Mouse (Mus musculus): ENCODE results near the gene Tbc1d21.

Tbc1d21 gene

DNA sequence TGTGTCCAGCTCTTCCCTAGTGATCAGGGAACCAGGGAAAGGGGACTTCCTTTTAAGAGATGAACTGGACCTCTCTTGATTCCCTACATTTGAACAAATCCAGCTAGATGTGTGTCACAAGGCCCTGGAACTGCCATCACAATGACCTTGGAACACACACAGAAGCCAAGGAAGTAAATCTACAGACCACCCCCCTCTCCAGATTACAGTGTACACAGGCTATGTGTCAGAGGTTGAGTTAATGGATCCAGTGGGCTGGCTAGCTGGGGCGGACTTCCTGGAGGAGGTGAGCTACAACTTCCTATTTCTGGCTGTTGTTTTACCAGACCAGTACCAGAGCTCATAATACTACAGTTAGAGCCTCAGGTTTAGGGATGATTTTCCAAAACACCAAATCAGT is at the start of gene Tbc1d21:
Tbc1d21 (minus strand) TSS at position 101 of the 400 bp plus-strand sequence.
- no peak for DNase-seq (ENCODE audit: low read depth, low spot score)

DNA sequence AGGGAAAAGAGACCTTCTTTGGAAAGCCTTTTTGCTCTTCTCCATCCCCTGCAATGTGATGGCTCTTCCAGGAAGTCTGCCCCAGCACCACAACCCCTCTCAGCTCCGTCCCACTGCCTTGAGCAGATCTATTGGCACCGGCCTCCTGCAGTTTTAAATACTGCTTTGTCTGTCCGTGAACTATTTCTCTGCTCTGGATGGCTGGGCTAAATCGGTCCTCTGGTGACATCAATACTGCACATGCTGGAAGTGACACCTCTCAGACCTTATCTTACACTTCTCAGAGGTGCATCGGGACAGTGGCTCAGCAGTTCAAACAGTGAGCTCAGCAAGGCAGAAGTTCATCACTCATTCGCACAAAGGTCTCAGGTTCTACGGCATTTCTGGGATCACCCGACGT is 41.3 kb upstream of the Tbc1d21 start:
- no peak for DNase-seq (ENCODE audit: low read depth, low spot score)

DNA sequence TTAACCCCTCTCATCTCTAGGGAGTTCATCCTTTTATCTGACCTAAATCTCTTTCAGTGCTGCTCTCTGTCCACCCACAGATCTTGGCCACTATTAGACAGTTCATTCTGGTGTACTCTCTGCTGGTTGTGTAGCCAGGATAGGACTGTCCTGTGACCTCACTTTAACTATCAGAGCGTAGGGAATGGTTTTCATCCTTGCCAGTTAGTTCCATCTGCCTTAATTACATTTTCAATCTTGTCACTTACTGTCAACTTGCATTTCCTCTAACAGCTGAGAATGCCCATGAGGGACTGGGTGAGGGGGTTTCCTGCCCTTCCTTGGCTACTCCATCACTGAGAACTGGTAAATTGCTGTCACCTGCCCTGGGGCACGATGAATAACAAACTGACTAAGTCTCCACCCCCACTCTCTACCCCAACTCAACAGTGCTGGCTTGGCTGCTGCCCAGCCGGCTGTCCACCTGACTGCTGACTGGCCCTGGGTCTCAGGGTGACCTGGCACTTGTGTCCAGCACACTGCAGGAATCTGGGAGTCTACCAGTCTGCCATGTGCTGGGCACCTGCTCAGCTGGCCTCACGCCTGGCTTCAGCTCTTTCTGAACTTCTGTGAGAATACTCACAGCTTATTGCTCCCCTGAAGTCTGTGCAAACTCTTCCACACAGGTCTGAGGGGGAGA is 39.9 kb upstream of the Tbc1d21 start:
- no peak for DNase-seq (ENCODE audit: low read depth, low spot score)

DNA sequence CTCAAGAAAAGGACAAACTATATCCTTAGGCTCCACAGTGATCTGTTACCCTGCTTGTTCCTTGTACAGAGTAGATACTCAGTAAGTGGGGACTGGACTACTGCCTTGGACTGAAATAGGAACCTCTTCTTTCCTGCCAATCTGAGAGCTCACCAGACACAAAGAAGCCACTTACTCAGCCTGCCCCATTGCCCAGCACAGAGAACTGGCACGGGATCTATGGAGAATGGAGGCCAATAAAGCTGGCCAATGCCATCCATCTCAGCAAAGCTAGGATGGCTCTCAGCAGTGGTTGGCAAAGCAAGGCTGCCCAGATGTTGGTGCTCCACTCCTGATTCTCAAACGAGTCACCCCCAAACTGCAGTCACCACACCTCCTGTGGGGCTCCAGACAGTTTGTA is 39.0 kb upstream of the Tbc1d21 start:
- DNase-seq (ENCODE audit: low read depth, low spot score), result no peak

GRCm38 (mm10) chr9:58404412-58404811 is 34.2 kb upstream of the Tbc1d21 start:
- no peak for DNase-seq (ENCODE audit: low read depth, low spot score)

- DNase-seq (ENCODE audit: low read depth, low spot score), result no peak
These were observed 31.3 kb upstream of the Tbc1d21 start for GRCm38 (mm10) chr9:58401371-58402082.

DNA sequence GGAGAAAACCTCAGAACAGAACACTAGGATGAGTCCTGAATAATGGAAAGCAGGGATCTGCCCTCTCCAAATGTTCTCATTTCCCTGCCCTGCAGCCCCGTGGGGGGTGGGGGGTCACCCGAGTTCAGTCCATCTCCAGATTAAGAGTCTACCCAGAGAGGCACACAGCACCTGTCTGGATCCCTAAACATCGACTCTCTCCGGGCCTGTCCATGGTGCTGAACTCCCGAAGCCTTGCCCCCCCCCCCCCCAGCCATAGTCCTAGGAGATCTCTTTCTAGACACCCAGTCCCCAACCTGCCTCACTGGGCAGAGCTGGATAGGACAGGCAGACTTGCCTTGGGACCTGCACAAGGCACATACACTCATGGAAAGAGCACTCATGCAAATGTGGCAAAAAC is 29.4 kb upstream of the Tbc1d21 start:
- peak; percentile 13 for DNase-seq (ENCODE audit: low read depth, low spot score)

GRCm38 (mm10) chr9:58394605-58395004 is 24.4 kb upstream of the Tbc1d21 start:
- DNase-seq (ENCODE audit: low read depth, low spot score), result no peak

DNA sequence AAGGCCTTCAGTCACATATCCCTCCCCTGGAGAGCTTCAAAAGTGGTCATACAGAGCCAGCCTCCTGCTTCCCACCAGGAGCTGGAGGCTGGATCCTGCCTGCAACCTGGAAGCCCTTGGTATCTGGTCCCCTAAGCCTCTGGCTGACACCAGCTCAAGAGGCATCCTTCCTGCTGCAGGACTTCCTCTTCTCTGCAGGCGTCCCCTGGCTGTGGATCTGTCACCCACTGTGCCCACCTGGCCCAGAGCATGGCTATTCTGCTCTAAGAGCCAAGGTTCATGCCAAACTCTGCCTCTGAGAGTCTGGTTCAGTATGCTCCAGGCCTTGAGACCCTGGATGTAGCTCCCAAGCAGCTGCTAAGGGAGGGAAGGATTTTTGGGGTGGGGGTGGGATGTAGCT is 23.6 kb upstream of the Tbc1d21 start:
- DNase-seq (ENCODE audit: low read depth, low spot score), result no peak

DNA sequence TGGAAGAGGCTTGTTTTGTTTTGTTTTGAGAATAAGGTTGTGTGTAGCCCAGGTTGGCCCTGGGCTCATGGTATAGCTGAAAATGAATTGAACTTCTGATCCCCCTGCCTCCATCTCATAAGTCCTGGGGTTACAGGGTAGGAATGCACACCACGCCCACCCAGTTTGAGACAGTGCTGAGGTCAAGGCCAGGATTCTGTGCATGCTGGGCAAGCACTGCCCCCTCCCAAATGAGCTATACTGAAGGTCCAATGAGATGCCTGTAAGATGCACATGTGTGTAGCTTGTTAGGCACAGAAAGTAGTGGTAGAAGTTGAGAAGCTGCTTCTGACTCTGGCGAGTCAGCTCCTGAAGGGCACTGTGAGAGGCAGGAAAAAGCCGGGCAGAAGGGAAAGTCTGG is 18.1 kb upstream of the Tbc1d21 start:
- DNase-seq (ENCODE audit: low read depth, low spot score), result peak; percentile 64

GRCm38 (mm10) chr9:58378878-58379277 is 8.6 kb upstream of the Tbc1d21 start:
- no peak for DNase-seq (ENCODE audit: low read depth, low spot score)

DNA sequence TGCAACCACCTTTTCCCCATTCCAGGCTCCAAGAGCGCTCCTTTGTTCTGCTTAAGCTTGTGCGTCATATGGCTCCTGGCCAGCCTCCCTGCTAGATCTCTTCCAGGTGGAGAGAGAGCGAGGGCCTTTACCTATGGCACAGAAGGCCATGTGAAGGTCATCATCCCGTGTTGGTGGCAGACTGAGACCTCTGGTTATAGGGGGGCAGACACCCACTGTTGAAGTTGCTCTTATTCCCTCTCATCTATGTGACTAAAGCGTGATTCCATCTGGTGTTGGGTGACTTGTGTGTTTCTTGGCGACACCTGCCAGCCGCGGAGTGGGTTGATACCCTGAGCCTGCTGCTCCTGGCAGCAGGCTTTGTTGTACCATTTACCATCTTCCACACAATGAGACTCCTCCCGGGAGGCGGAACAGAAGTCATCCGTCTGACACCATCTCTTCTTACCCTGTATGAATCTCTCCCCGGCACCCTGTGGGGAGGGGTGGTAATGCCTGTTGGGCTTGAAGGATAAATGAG is 3.7 kb upstream of the Tbc1d21 start:
- DNase-seq (ENCODE audit: low read depth, low spot score), result no peak

DNA sequence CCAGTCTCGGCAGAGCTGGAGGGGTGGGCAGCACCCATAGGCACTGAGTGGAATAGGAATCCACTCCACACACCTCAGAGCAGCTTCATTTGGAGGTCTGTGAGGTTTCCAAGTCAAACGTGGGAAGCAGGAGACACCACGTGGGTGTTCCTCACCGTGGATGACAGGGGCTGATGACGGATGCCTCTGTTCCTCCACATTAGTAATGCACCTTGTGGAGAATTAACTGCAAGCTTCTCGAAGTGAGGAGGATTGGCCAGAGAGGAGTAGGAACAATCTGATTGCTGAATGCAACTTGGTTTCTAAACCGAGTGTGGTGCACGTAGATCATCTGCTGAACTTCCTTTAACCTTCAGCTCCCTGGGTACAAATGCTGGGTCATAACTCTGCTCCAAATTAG is 1.7 kb upstream of the Tbc1d21 start:
- no peak for DNase-seq (ENCODE audit: low read depth, low spot score)

DNA sequence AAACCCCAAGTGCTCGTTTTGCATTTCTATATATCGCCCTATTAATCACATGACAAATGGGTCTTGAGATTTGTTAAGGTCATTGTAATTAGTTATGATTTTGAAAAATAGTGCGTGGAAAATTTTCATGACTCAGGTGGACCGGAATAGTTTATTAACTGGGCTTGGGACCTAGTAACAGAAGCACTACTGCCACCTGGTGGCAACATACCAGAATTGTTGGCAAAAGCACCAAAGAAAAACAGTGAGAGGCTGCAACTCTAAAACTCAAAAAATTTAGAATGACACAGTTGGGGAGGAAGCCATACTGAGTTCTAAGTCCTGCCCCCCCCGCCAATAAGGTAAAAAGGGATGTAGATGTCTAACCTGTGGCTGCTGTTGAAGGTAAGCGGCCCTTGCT is 611 bp downstream of the Tbc1d21 start:
- DNase-seq (ENCODE audit: low read depth, low spot score), result peak; percentile 61

DNA sequence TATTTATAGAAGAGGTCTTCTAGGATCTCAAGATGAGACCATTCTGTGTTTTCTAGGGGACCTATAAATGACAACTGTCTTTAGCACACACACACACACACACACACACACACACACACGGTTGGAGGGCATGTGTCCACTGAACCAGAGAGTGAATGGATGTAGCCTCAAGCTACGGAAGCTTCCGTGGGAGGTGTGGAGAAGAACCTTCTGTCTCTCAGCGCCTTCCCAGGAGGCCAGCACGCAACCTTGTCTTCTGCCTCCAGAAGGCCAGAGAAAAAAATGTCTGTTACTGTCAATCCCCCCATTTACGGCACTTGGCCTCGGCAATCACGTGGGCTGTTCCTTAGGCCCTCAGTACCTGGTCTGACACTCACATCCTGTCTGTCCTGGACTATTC is 5.9 kb downstream of the Tbc1d21 start:
- DNase-seq (ENCODE audit: low read depth, low spot score), result no peak

GRCm38 (mm10) chr9:58361956-58362355 is 8.3 kb downstream of the Tbc1d21 start:
- no peak for DNase-seq (ENCODE audit: low read depth, low spot score)

- DNase-seq (ENCODE audit: low read depth, low spot score), result no peak
These were observed 8.9 kb downstream of the Tbc1d21 start for GRCm38 (mm10) chr9:58361373-58361772.

- DNase-seq (ENCODE audit: low read depth, low spot score), result no peak
These were observed 14.8 kb downstream of the Tbc1d21 start for GRCm38 (mm10) chr9:58355262-58356050.

DNA sequence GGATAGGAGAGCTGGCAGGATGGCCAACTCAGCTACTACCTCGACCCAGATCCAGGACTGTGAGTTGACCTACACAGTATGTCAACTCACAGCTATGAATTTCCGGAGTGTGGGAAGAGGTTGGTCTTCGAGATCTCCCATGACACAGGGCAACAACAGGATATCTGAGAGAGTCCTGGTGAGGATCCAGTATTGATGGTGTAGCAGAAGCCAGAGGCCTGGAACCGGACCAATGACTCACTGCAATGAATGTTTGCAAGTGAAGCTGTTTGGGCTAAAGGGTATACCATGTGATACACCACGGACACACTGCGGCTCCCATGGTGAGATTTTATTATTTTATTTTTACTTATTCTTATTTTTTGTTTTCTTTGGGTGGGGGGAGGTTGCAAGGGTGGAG is 15.6 kb downstream of the Tbc1d21 start:
- DNase-seq (ENCODE audit: low read depth, low spot score), result no peak

GRCm38 (mm10) chr9:58353224-58353623 is 17.0 kb downstream of the Tbc1d21 start:
- DNase-seq (ENCODE audit: low read depth, low spot score), result no peak

DNA sequence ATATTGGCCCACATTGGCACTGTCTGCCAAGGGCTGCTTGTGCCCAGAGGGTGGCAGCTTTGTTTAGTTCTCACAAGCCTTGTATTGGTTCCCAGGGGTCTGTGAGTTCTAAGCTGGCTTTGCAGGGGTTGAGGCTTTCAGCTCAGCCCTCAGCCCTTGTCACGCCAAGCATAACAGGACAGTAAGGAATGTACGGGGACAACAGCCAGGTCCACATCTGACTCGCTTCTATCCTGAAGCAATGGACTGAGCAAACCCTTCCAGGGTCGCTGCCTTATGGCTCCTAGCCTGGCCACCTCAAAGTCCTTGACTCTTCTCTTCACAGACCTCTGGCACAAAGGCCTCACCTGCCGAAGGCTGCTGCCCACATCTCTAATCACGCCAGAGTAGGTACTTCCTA is 22.5 kb downstream of the Tbc1d21 start:
- no peak for DNase-seq (ENCODE audit: low read depth, low spot score)

GRCm38 (mm10) chr9:58346498-58346897 is 23.8 kb downstream of the Tbc1d21 start:
- DNase-seq (ENCODE audit: low read depth, low spot score), result no peak
